Mouse (Mus musculus) heart, adult 2 months (tissue): Measurements from ENCODE around the gene Loxl4. TPM values are rescaled to one million over a fixed set of nuclear protein-coding genes. Genes with fewer than 3 reads are reported as not detected.
A peak's percentile ranks its signal among the peaks of the same experiment; 100 is the strongest.

ENCODE experiments used
- DNase-seq, 2 experiments: peaks; one replicate each; pipeline ENCODE4 v3.0.0; 2021
- H3K27ac ChIP-seq: fragments of 200-600 bp; 2 replicates; pipeline ENCODE4 v1.8.1; 2022
- H3K27me3 ChIP-seq: fragments of 200-500 bp; 2 replicates; pipeline ENCODE4 v1.6.1; 2012; ENCODE audit warnings: mild to moderate bottlenecking, low read length, inconsistent platforms, mixed read lengths; ENCODE audit not compliant: control insufficient read depth, insufficient read depth
- H3K36me3 ChIP-seq: fragments of 200-500 bp; 2 replicates; pipeline ENCODE4 v1.6.1; 2012; ENCODE audit warnings: low read length, inconsistent platforms; ENCODE audit not compliant: control insufficient read depth, insufficient read depth
- H3K4me1 ChIP-seq: fragments of 200-500 bp; 2 replicates; pipeline ENCODE4 v1.6.1; 2011; ENCODE audit warnings: low read length; ENCODE audit not compliant: control insufficient read depth, insufficient read depth
- H3K4me3 ChIP-seq: fragments of 200-600 bp; 2 replicates; pipeline ENCODE4 v1.8.1; 2022
- H3K79me2 ChIP-seq: fragments of 200-500 bp; replicated peaks from 2 replicates; pipeline ENCODE4 v1.6.1; 2012; ENCODE audit warnings: mild to moderate bottlenecking, inconsistent platforms, low read length, moderate library complexity, mixed read lengths; ENCODE audit not compliant: control insufficient read depth, insufficient read depth
- H3K9ac ChIP-seq: fragments of 200-500 bp; 2 replicates; pipeline ENCODE4 v1.6.1; 2012; ENCODE audit warnings: low read depth, mild to moderate bottlenecking, control low read depth, inconsistent platforms, low read length, mixed read lengths
- CTCF ChIP-seq: fragments of 200-600 bp; IDR thresholded peaks from 2 replicates; pipeline ENCODE4 v1.8.1; 2022; ENCODE audit warnings: antibody characterized with exemption, mild to moderate bottlenecking, moderate library complexity
- EP300 ChIP-seq: fragments of 200-500 bp; IDR thresholded peaks from 2 replicates; pipeline ENCODE4 v1.6.1; 2011; ENCODE audit warnings: low read depth, low read length, control low read depth; ENCODE audit not compliant: insufficient read depth
- POLR2A ChIP-seq: fragments of 200-500 bp; IDR thresholded peaks from 2 replicates; pipeline ENCODE4 v1.6.1; 2011; ENCODE audit warnings: mild to moderate bottlenecking, low read depth, low read length, control low read depth; ENCODE audit not compliant: insufficient read depth
- WGBS: fragments of 180-500 bp; shearing (Covaris S2); methylation state at CpG from one replicate; pipeline ENCODE4 v1.1.7; 2018; 5-methylcytosine and 5-hydroxymethylcytosine counted together
- intact Hi-C: fragments of 180-260 bp; cut with DNase I; formaldehyde crosslinking; loops from one replicate; pipeline ENCODE4 v1.15.1; 2025
- polyA plus RNA-seq: library from polyadenylated mRNA; depleted of rRNA; stranded (reverse); fragments of >200 nt; gene quantifications from 2 replicates; pipeline ENCODE4 v1.2.3, GENCODE M21; 2012; rRNA removed
- total RNA-seq, 2 experiments: library from RNA; stranded (reverse); gene quantifications; 2 replicates each; pipeline ENCODE4 v1.2.3; 2021

The Loxl4 gene
- total and polyA plus RNA-seq, 3 experiments: 0.76 to 0.91 (median 0.77) TPM

DNA sequence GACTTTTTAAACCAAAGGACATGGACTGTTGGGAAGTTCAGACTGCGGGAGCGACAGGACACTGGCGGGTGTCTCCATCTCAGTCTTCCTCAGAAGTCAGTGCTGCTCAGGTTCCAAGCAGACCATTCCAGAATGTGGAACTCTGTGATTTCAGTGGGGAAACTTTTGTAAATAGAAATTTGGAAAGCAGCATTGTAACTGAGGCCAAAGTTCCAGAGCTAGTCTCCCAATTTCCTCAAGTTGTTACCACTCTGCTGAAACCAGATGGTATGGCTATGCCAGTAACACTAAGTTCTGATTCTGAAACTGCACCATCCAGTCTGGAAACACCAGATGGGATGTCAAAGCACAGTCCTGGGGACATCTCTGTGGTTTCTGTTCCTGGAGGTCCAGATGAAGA, 49.6 kb downstream of the Loxl4 start:
- H3K27me3 ChIP-seq: no peaks in the 10 kb centered on the region
- H3K27ac ChIP-seq: no peak overlapping the region
- no peak for DNase-seq
- no peak overlapping the region for H3K9ac ChIP-seq
- no peak for TF ChIP-seq CTCF
- TF ChIP-seq POLR2A: no peak
- no peak for TF ChIP-seq EP300
- peaks cover 30% of the 10 kb centered on the region for H3K36me3 ChIP-seq
- H3K79me2 ChIP-seq: peaks cover 2% of the 10 kb centered on the region; the same call in 1 of the 2 replicates
- intact Hi-C loops: no loop called here
- 83% methylated on average over 3 of the region's 3 CpGs for WGBS
- peaks cover 6% of the 10 kb centered on the region for H3K4me1 ChIP-seq
- no peak overlapping the region for H3K4me3 ChIP-seq

- WGBS: 52% methylated on average over 1 of the region's 1 CpGs
- Histone ChIP-seq H3K9ac (no peak overlapping the region), H3K36me3 (peaks cover 29% of the 10 kb centered on the region), H3K27ac (no peak overlapping the region), H3K79me2 (peaks cover 2% of the 10 kb centered on the region; the same call in 1 of the 2 replicates), H3K4me1 (peaks cover 6% of the 10 kb centered on the region), H3K27me3 (no peaks in the 10 kb centered on the region), H3K4me3 (no peak overlapping the region)
- peak in 1 of 2 experiments; percentile 36 for DNase-seq
- TF ChIP-seq POLR2A: no peak
- no peak for TF ChIP-seq EP300
- no peak for TF ChIP-seq CTCF
- intact Hi-C loops: no loop called here
Measured at GRCm38 (mm10) chr19:42561991-42562390, 50.6 kb downstream of the Loxl4 start.

GRCm38 (mm10) chr19:42558701-42559100, 53.9 kb downstream of the Loxl4 start:
- Histone ChIP-seq H3K9ac (no peak overlapping the region), H3K4me3 (no peak overlapping the region), H3K4me1 (peaks cover 3% of the 10 kb centered on the region), H3K79me2 (no peaks in the 10 kb centered on the region), H3K27me3 (no peaks in the 10 kb centered on the region), H3K36me3 (peaks cover 13% of the 10 kb centered on the region), H3K27ac (no peak overlapping the region)
- DNase-seq: no peak
- TF ChIP-seq EP300 (no peak), POLR2A (no peak), CTCF (no peak)
- 81% methylated on average over 3 of the region's 3 CpGs for WGBS
- intact Hi-C loops: no loop called here

Other genes with a start within 250 kb of the Loxl4 start
- gene Crtac1, start 181.0 kb downstream of the Loxl4 start, total RNA-seq: not detected
- 0.09 TPM in 1 of 2 replicates, not detected in the other for gene Crtac1, start 181.0 kb downstream of the Loxl4 start, polyA plus RNA-seq
- 10 to 100 TPM; 28.2 to 28.7 TPM for gene R3hcc1l, start 94.1 kb downstream of the Loxl4 start, total RNA-seq
- 2.7 and 5.1 TPM in 2 replicates for gene R3hcc1l, start 94.1 kb downstream of the Loxl4 start, polyA plus RNA-seq
- 1 to 10 TPM; 3.9 to 4.4 TPM for gene Pyroxd2, start 140.0 kb upstream of the Loxl4 start, total RNA-seq
- 4.6 and 4.7 TPM in 2 replicates for gene Pyroxd2, start 140.0 kb upstream of the Loxl4 start, polyA plus RNA-seq
- gene Hps1, start 167.2 kb upstream of the Loxl4 start, total RNA-seq: 1 to 10 TPM; 1.6 to 1.7 TPM
- 2.6 and 6.6 TPM in 2 replicates for gene Hps1, start 167.2 kb upstream of the Loxl4 start, polyA plus RNA-seq